In genomic region chr3:79664787-79665408, GRCm38 (mm10) we compare ENCODE assay signal across 8 mouse cellular contexts. TPM values are rescaled to one million over a fixed set of nuclear protein-coding genes. Genes with fewer than 3 reads are reported as not detected.
DNase-seq lines count a peak whose midpoint lies in the region; ATAC-seq and TF ChIP-seq lines count a peak whose summit lies in the region.

No protein-coding gene starts in this region.

- H3K4me2 ChIP-seq in forebrain, embryonic 16.5 days (ENCODE audit: low read length): no peak overlapping the region
- H3K4me2 ChIP-seq in liver, postnatal 0 days (ENCODE audit: low read depth, low read length): no peak overlapping the region

- ATAC-seq in forebrain, embryonic 16.5 days: peak; percentile 69
- ATAC-seq in liver, postnatal 0 days: no peak

- peaks cover 7% of the 10 kb centered on the region for H3K9me3 ChIP-seq in E14TG2a.4 (ENCODE audit: low read length)
- H3K9me3 ChIP-seq in forebrain, embryonic 16.5 days (ENCODE audit: control insufficient read depth, low read length): no peaks in the 10 kb centered on the region
- no peaks in the 10 kb centered on the region for H3K9me3 ChIP-seq in liver, postnatal 0 days (ENCODE audit: low read length)

- DNase-seq in 416B (ENCODE audit: low read depth): peak; percentile 68
- DNase-seq in cerebellum, adult 11 months: peak; percentile 28
- peak; percentile 69 for DNase-seq in kidney, adult 9 months
- peak; percentile 41 for DNase-seq in liver, postnatal 0 days
- peak; percentile 75 for DNase-seq in retina, embryonic 14.5 days (ENCODE audit: low spot score)
- DNase-seq in gastrocnemius, adult 8-10 months (ENCODE audit: low spot score in 2 of 2): no peak

- WGBS in forebrain, embryonic 16.5 days: 38% methylated on average over 9 of the region's 9 CpGs
- WGBS in liver, postnatal 0 days (ENCODE audit: insufficient replicate concordance): 34% methylated on average over 9 of the region's 9 CpGs

- TF ChIP-seq CTCF in E14TG2a.4 (conservative IDR thresholded peaks at IDR 0.05; ENCODE audit: low read length): peak; percentile 66
- TF ChIP-seq CTCF in liver, postnatal 0 days (IDR thresholded peaks at IDR 0.05; ENCODE audit: low read depth): peak; percentile 84

- no peak overlapping the region for H3K27ac ChIP-seq in forebrain, embryonic 16.5 days (ENCODE audit: low read length)
- no peak overlapping the region for H3K27ac ChIP-seq in liver, postnatal 0 days (ENCODE audit: low read depth)

- no peak overlapping the region for H3K4me3 ChIP-seq in E14TG2a.4 (replicated peaks; ENCODE audit: low read length)
- no peak overlapping the region for H3K4me3 ChIP-seq in forebrain, embryonic 16.5 days (replicated peaks; ENCODE audit: low read length)
- H3K4me3 ChIP-seq in liver, postnatal 0 days (ENCODE audit: low read depth, low read length): no peak overlapping the region

- peaks cover 5% of the 10 kb centered on the region; the same call in 1 of the 2 replicates for H3K27me3 ChIP-seq in E14TG2a.4 (ENCODE audit: insufficient read depth, low read length)
- H3K27me3 ChIP-seq in forebrain, embryonic 16.5 days (replicated peaks; ENCODE audit: control insufficient read depth, insufficient read depth, low read length): no peaks in the 10 kb centered on the region
- no peaks in the 10 kb centered on the region for H3K27me3 ChIP-seq in liver, postnatal 0 days (ENCODE audit: insufficient read depth, low read length)

- H3K36me3 ChIP-seq in E14TG2a.4 (ENCODE audit: insufficient read depth, low read length): no peaks in the 10 kb centered on the region
- H3K36me3 ChIP-seq in forebrain, embryonic 16.5 days (ENCODE audit: control insufficient read depth, insufficient read depth): no peaks in the 10 kb centered on the region
- H3K36me3 ChIP-seq in liver, postnatal 0 days (replicated peaks; ENCODE audit: insufficient read depth, low read length): no peaks in the 10 kb centered on the region

- no peak overlapping the region for H3K9ac ChIP-seq in forebrain, embryonic 16.5 days (replicated peaks; ENCODE audit: low read depth, low read length)
- H3K9ac ChIP-seq in liver, postnatal 0 days (replicated peaks): no peak overlapping the region

- no peaks in the 10 kb centered on the region for H3K4me1 ChIP-seq in E14TG2a.4 (replicated peaks; ENCODE audit: low read depth, low read length)
- H3K4me1 ChIP-seq in forebrain, embryonic 16.5 days (replicated peaks; ENCODE audit: control insufficient read depth, insufficient read depth, low read length): no peaks in the 10 kb centered on the region
- no peaks in the 10 kb centered on the region for H3K4me1 ChIP-seq in liver, postnatal 0 days (ENCODE audit: insufficient read depth)

- TF ChIP-seq EP300 in liver, postnatal 0 days (IDR thresholded peaks at IDR 0.05; ENCODE audit: low read depth): no peak

RNA-seq across cellular contexts. Expression of gene Etfdh, which starts 35.6 kb away (rescaled TPM):
- 38.9 and 46.4 TPM in 2 replicates for polyA plus RNA-seq in forebrain, embryonic 16.5 days (2015; fragmentation: Nextera tagmentation; extraction: Ambion mirVana)
- polyA plus RNA-seq in liver, postnatal 0 days (2015; fragmentation: Nextera tagmentation; extraction: Ambion mirVana): 215 and 239 TPM in 2 replicates
- 100 to 1,000 TPM; 103 to 128 (median 108) TPM for total RNA-seq in gastrocnemius, adult 8-10 months (2022)

RNA-seq across cellular contexts. Expression of gene 4930579G24Rik, which starts 36.0 kb away (rescaled TPM):
- polyA plus RNA-seq in forebrain, embryonic 16.5 days (2015; fragmentation: Nextera tagmentation; extraction: Ambion mirVana): 9.9 and 11.3 TPM in 2 replicates
- 8.7 and 9.6 TPM in 2 replicates for polyA plus RNA-seq in liver, postnatal 0 days (2015; fragmentation: Nextera tagmentation; extraction: Ambion mirVana)
- total RNA-seq in gastrocnemius, adult 8-10 months (2022): 1 to 10 TPM; 1.0 to 1.7 (median 1.5) TPM

Comparison
In these comparisons a context has a peak if more than half of its experiments do, and no peak if none do; other contexts are left out.
1. DNase-seq: peak in 416B (single experiment), cerebellum, adult 11 months (single experiment), kidney, adult 9 months (single experiment), liver, postnatal 0 days (single experiment) and retina, embryonic 14.5 days (single experiment); none in gastrocnemius, adult 8-10 months (0 of 2).